Mouse (Mus musculus): Measurements from ENCODE around the gene Commd1. TPM values are rescaled to one million over a fixed set of nuclear protein-coding genes. Genes with fewer than 3 reads are reported as not detected.

The Commd1 gene
- polyA plus RNA-seq, 1 experiment: 35.7 TPM

DNA sequence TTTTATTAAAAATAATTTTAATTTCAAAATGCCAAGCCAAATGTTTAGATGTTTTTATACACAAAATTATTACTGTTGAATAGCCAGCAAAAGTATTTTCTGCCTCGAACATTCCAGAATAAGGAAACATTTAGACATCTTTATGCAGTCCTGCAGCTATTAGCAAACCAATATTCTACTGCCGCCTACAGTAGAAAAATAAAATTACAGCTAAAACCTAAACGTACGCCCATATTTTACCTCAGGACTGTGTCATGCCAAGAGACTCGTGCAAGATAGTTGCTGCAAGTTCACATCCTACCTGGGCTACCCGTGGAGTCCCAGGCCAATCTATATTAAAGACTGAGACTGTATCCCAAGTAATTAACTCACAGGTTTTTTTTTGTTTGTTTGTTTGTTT lies 12.7 kb downstream of the Commd1 start:
- Histone ChIP-seq H3K4me3 (ENCODE audit: insufficient read depth, low read depth, low read length) (no peak overlapping the region), H3K36me3 (ENCODE audit: control insufficient read depth, insufficient read depth, low read length) (no peaks in the 10 kb centered on the region), H3K27me3 (replicated peaks; ENCODE audit: control insufficient read depth, insufficient read depth, low read length) (no peaks in the 10 kb centered on the region; the same call in 1 of the 2 replicates), H3K4me1 (ENCODE audit: control insufficient read depth, insufficient read depth, low read length) (no peaks in the 10 kb centered on the region; the same call in 1 of the 2 replicates), H3K27ac (ENCODE audit: insufficient read depth, low read depth, low read length) (no peak overlapping the region)
- DNase-seq: peak; percentile 51
- WGBS: 42% methylated on average over 6 of the region's 6 CpGs
- TF ChIP-seq CTCF (conservative IDR thresholded peaks at IDR 0.05; ENCODE audit: insufficient read depth, insufficient read length, low read depth, low read length) (no peak), POLR2A (IDR thresholded peaks at IDR 0.05; ENCODE audit: low read depth, low read length) (no peak)

DNA sequence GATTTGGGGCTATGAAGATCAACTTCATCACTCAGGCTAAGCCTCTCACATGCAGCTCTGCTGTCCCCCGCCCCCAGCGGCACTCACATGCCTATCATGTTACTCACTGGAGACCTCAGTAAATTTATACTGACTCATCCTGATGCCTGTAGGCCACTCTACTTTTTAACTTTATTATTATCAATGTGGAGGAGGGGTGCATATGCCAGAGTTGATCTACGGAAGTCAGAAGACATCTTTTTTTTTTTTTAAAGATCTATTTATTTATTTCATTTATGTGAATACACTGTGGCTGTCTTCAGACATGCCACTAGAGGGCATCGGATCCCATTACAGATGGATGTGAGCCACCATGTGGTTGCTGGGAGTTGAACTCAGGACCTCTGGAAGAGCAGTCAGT lies 16.7 kb downstream of the Commd1 start:
- H3K36me3 ChIP-seq (ENCODE audit: control insufficient read depth, insufficient read depth, low read length): no peaks in the 10 kb centered on the region
- TF ChIP-seq CTCF (conservative IDR thresholded peaks at IDR 0.05; ENCODE audit: insufficient read depth, insufficient read length, low read depth, low read length) (0 out of 2 replicates have a peak, but pooled peaks have one; percentile 7), POLR2A (IDR thresholded peaks at IDR 0.05; ENCODE audit: low read depth, low read length) (no peak)
- 74% methylated on average over 4 of the region's 4 CpGs for WGBS

DNA sequence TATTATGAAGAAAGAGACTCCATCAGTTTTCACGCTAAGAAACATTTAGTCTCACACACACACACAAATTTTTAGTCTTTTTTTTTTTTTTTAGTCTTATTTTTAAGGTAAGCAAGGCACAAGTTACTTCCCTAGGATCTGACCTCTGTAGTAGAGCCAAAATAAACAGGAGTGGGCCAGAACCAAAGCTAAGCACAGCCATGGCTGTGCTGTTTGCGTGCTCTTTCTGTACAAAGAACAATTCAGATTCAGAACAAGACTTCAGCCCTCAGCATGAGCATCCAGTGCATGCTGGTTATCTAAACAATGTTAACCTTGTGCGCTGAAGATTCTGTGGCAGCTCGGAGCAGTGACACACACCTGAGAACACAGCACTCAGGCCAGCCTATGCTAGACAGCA lies 17.8 kb downstream of the Commd1 start:
- no peak for TF ChIP-seq CTCF (conservative IDR thresholded peaks at IDR 0.05; ENCODE audit: insufficient read depth, insufficient read length, low read depth, low read length)
- no peak for TF ChIP-seq POLR2A (IDR thresholded peaks at IDR 0.05; ENCODE audit: low read depth, low read length)
- Histone ChIP-seq H3K27ac (ENCODE audit: insufficient read depth, low read depth, low read length) (no peak overlapping the region), H3K27me3 (replicated peaks; ENCODE audit: control insufficient read depth, insufficient read depth, low read length) (no peaks in the 10 kb centered on the region; the same call in 1 of the 2 replicates), H3K4me3 (ENCODE audit: insufficient read depth, low read depth, low read length) (no peak overlapping the region), H3K36me3 (ENCODE audit: control insufficient read depth, insufficient read depth, low read length) (no peaks in the 10 kb centered on the region), H3K4me1 (ENCODE audit: control insufficient read depth, insufficient read depth, low read length) (no peaks in the 10 kb centered on the region)
- DNase-seq: no peak
- WGBS: 64% methylated on average over 4 of the region's 4 CpGs

More for the DNA sequence above, 16.7 kb downstream of the Commd1 start:
- no peak overlapping the region for H3K4me3 ChIP-seq (ENCODE audit: insufficient read depth, low read depth, low read length)
- H3K27me3 ChIP-seq (replicated peaks; ENCODE audit: control insufficient read depth, insufficient read depth, low read length): no peaks in the 10 kb centered on the region; the same call in 1 of the 2 replicates
- H3K27ac ChIP-seq (ENCODE audit: insufficient read depth, low read depth, low read length): no peak overlapping the region
- H3K4me1 ChIP-seq (ENCODE audit: control insufficient read depth, insufficient read depth, low read length): no peaks in the 10 kb centered on the region
- DNase-seq: no peak

DNA sequence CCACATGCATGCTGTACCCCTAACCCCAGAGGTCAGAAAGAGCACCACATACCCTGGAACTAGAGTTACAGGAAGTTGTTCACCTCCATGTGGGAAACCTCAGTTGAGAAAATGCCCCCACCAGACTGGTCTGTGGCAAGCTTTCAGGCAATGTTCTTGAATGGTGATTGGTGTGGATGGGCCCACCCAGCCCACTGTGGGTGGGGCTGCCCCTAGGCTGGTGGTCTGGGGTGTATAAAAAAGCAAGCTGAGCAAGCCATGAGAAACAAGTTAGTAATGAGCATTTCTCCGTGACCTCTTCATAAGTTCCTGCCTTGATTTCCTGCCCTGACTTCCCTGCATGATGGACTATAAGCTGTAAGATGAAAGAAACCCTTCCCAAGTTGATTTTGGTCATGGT lies 20.1 kb downstream of the Commd1 start:
- H3K36me3 ChIP-seq (ENCODE audit: control insufficient read depth, insufficient read depth, low read length): no peaks in the 10 kb centered on the region
- H3K27me3 ChIP-seq (replicated peaks; ENCODE audit: control insufficient read depth, insufficient read depth, low read length): no peaks in the 10 kb centered on the region; the same call in 1 of the 2 replicates
- no peak for DNase-seq
- H3K27ac ChIP-seq (ENCODE audit: insufficient read depth, low read depth, low read length): no peak overlapping the region
- no peak overlapping the region for H3K4me3 ChIP-seq (ENCODE audit: insufficient read depth, low read depth, low read length)
- no peaks in the 10 kb centered on the region for H3K4me1 ChIP-seq (ENCODE audit: control insufficient read depth, insufficient read depth, low read length)
- TF ChIP-seq POLR2A (IDR thresholded peaks at IDR 0.05; ENCODE audit: low read depth, low read length): no peak
- no peak for TF ChIP-seq CTCF (conservative IDR thresholded peaks at IDR 0.05; ENCODE audit: insufficient read depth, insufficient read length, low read depth, low read length)
- 97% methylated on average over 1 of the region's 1 CpGs for WGBS

DNA sequence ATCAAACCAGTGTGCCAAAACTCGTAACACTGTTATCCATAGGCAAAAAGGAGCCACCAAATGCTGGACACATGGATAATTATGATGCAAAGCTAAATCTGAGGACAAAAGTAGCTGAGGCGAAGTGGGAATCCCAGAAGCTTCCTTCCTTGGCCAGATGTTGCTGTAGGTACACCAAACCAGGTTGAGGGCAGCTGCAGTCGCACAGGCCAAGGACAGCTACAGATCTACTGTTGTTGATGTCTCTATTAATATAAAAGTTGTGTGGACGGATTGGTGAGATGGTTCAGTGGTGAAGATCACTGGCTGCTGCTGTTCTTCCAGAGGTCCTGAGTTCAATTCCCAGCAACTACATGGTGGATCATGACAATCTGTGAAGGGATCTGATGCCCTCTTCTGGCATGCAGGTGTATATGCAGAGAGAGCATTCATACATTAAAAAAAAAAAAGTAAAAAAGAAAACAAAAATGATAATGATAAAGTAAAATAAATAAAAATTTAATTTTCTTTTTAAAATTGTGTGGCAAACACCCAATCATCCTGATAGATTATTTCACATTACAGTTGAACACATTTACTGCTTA lies 24.3 kb downstream of the Commd1 start:
- H3K4me1 ChIP-seq (ENCODE audit: control insufficient read depth, insufficient read depth, low read length): no peaks in the 10 kb centered on the region
- no peaks in the 10 kb centered on the region for H3K27me3 ChIP-seq (replicated peaks; ENCODE audit: control insufficient read depth, insufficient read depth, low read length)
- H3K27ac ChIP-seq (ENCODE audit: insufficient read depth, low read depth, low read length): no peak overlapping the region
- TF ChIP-seq POLR2A (IDR thresholded peaks at IDR 0.05; ENCODE audit: low read depth, low read length): no peak
- TF ChIP-seq CTCF (conservative IDR thresholded peaks at IDR 0.05; ENCODE audit: insufficient read depth, insufficient read length, low read depth, low read length): peak; percentile 29; the same call in 1 of the 2 replicates
- H3K36me3 ChIP-seq (ENCODE audit: control insufficient read depth, insufficient read depth, low read length): no peaks in the 10 kb centered on the region
- peak; percentile 24 for DNase-seq
- no peak overlapping the region for H3K4me3 ChIP-seq (ENCODE audit: insufficient read depth, low read depth, low read length)
- 91% methylated on average over 4 of the region's 4 CpGs for WGBS

DNA sequence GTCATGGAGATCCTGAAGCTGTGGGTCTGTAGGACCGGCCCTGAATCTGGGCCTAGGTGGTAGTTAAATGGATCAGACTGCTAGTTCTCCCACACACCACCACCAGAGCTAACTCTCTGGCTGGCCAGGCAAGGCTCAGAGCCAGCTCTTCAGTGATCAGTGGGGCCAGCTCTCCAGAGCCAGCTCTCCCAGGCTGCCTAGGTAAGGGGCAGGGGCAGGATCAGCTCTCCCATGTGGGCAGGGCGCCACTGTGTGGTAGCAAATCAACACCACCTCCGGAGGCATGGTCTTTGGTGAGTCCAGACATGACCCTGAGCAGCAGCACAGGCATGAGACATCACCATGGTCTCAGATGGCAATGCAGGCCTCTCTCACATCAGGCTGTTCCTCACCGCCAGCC lies 25.4 kb downstream of the Commd1 start:
- Histone ChIP-seq H3K27me3 (replicated peaks; ENCODE audit: control insufficient read depth, insufficient read depth, low read length) (no peaks in the 10 kb centered on the region), H3K36me3 (ENCODE audit: control insufficient read depth, insufficient read depth, low read length) (no peaks in the 10 kb centered on the region), H3K4me3 (ENCODE audit: insufficient read depth, low read depth, low read length) (no peak overlapping the region), H3K27ac (ENCODE audit: insufficient read depth, low read depth, low read length) (no peak overlapping the region), H3K4me1 (ENCODE audit: control insufficient read depth, insufficient read depth, low read length) (no peaks in the 10 kb centered on the region)
- DNase-seq: peak; percentile 89
- WGBS: 59% methylated on average over 4 of the region's 4 CpGs
- no peak for TF ChIP-seq POLR2A (IDR thresholded peaks at IDR 0.05; ENCODE audit: low read depth, low read length)
- TF ChIP-seq CTCF (conservative IDR thresholded peaks at IDR 0.05; ENCODE audit: insufficient read depth, insufficient read length, low read depth, low read length): peak; percentile 90

DNA sequence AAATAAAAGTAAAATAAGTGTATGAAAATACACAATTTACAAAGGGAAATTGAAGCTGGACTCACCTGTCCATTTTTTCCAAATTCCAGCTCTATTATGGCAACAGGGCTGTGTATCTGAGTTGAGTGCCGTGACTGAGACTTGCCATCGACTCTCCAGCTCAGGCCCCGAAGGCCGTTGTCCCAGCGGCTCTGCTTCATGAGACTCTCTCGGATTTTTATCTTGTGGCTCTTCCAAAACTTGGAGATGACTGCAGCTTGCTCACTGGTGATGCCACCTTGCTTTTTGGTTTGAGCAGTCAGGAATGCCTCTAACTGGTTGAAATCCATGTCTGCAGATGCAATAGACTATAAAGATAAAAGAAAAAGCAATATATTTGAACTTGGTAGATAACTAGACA lies 25.8 kb downstream of the Commd1 start:
- H3K36me3 ChIP-seq (ENCODE audit: control insufficient read depth, insufficient read depth, low read length): no peaks in the 10 kb centered on the region
- no peaks in the 10 kb centered on the region for H3K4me1 ChIP-seq (ENCODE audit: control insufficient read depth, insufficient read depth, low read length)
- no peaks in the 10 kb centered on the region for H3K27me3 ChIP-seq (replicated peaks; ENCODE audit: control insufficient read depth, insufficient read depth, low read length)
- TF ChIP-seq CTCF (conservative IDR thresholded peaks at IDR 0.05; ENCODE audit: insufficient read depth, insufficient read length, low read depth, low read length) (no peak), POLR2A (IDR thresholded peaks at IDR 0.05; ENCODE audit: low read depth, low read length) (no peak)
- no peak for DNase-seq
- H3K4me3 ChIP-seq (ENCODE audit: insufficient read depth, low read depth, low read length): no peak overlapping the region
- H3K27ac ChIP-seq (ENCODE audit: insufficient read depth, low read depth, low read length): no peak overlapping the region
- 91% methylated on average over 6 of the region's 6 CpGs for WGBS

Measured in kidney, adult 2 months (tissue).